ENCODE assay signal across 21 mouse cellular contexts in genomic region chr15:79905211-79905610, GRCm38 (mm10). TPM values are rescaled to one million over a fixed set of nuclear protein-coding genes. Genes with fewer than 3 reads are reported as not detected.
A peak's percentile ranks its signal among the peaks of the same experiment; 100 is the strongest.
DNase-seq lines count a peak whose midpoint lies in the region; TF ChIP-seq lines count a peak whose summit lies in the region.
"Had no signal": no experiment of that assay in that cellular context is flagged by ENCODE, and none has a peak within 500 bp of the region (broad histone marks: within the 10 kb centered on the region; RNA-seq: fewer than 3 reads in every experiment).

No protein-coding gene starts in this region.

- peak overlapping the region; percentile 98 for H3K27ac ChIP-seq in ES-E14 (ENCODE audit: insufficient read depth, low read depth, low read length, poor library complexity, severe bottlenecking)
- H3K27ac ChIP-seq: forebrain, embryonic 10.5 days; forebrain, embryonic 13.5 days; gastrocnemius, adult 2 months; hindbrain, embryonic 14.5 days; hindbrain, postnatal 0 days had no signal

- TF ChIP-seq CTCF in E14TG2a.4 (conservative IDR thresholded peaks at IDR 0.05; ENCODE audit: low read length) = no peak
- TF ChIP-seq CTCF in brain, embryonic 14.5 days (IDR thresholded peaks at IDR 0.05; ENCODE audit: borderline replicate concordance, extremely low read depth, insufficient read depth, insufficient read length) = no peak

- peak; percentile 8 for DNase-seq in embryo, embryonic 10 days (ENCODE audit: low spot score)
- DNase-seq in embryo, embryonic 11 days = no peak
- no peak for DNase-seq in ES-E14 (ENCODE audit: low read depth, low spot score)
- peak; percentile 14 for DNase-seq in brain, embryonic 14.5 days (ENCODE audit: low read depth)
- DNase-seq in thymus, postnatal 4 days = no peak
- no peak for DNase-seq in layer of hippocampus, adult 18-20 months (ENCODE audit: low spot score in 2 of 2)
- DNase-seq: adrenal gland, adult 8-10 months; adrenal gland, postnatal 25 days; cerebellum, adult 18-20 months; cerebellum, adult 9-10 months; cerebellum, postnatal 14 days; gastrocnemius, adult 2 months; gastrocnemius, postnatal 14 days; heart, adult 11 months had no signal

- in situ Hi-C loops in ES-E14 (cut with MboI; ENCODE audit: low sequenced_read_pairs in 2 of 2, unreplicated experiment in 2 of 2) = no loop called here

- H3K4me3 ChIP-seq in E14TG2a.4 (replicated peaks; ENCODE audit: low read length) (peak overlapping the region; percentile 69; the same call in 1 of the 2 replicates), ES-E14 (ENCODE audit: insufficient read depth in 1 of 2, low read depth in 1 of 2, low read length in 2 of 2, poor library complexity in 1 of 2, severe bottlenecking in 1 of 2) (0 out of 4 replicates have a peak overlapping the region, but pooled peaks of 1 of the 2 experiments have one; percentile 21)
- H3K4me3 ChIP-seq: forebrain, embryonic 10.5 days; forebrain, embryonic 13.5 days; gastrocnemius, adult 2 months had no signal

- no peaks in the 10 kb centered on the region for H3K27me3 ChIP-seq in E14TG2a.4 (ENCODE audit: insufficient read depth, low read length)
- H3K27me3 ChIP-seq: forebrain, embryonic 13.5 days; Patski had no signal

- H3K4me1 ChIP-seq in E14TG2a.4 (replicated peaks; ENCODE audit: low read depth, low read length) (peaks cover 78% of the 10 kb centered on the region), ES-E14 (ENCODE audit: control insufficient read depth in 2 of 2, insufficient read depth in 2 of 2, low read length in 2 of 2, poor library complexity in 1 of 2) (peaks cover 16 to 29% of the 10 kb centered on the region in 2 experiments)
- H3K4me1 ChIP-seq: forebrain, embryonic 13.5 days had no signal

- peak overlapping the region; percentile 49; the same call in 1 of the 2 replicates for H3K9ac ChIP-seq in ES-E14 (ENCODE audit: insufficient read depth, low read depth, low read length, poor library complexity, severe bottlenecking)
- H3K9ac ChIP-seq: forebrain, embryonic 13.5 days; hindbrain, embryonic 14.5 days had no signal

- no peak for TF ChIP-seq POLR2A in brain, embryonic 14.5 days (IDR thresholded peaks at IDR 0.05; ENCODE audit: borderline replicate concordance, extremely low read depth, insufficient read depth, insufficient read length, poor library complexity, severe bottlenecking)

- no peaks in the 10 kb centered on the region for H3K9me3 ChIP-seq in E14TG2a.4 (ENCODE audit: low read length)
- H3K9me3 ChIP-seq in ES-E14 (ENCODE audit: control insufficient read depth, insufficient read depth, low read depth, low read length) = no peaks in the 10 kb centered on the region
- H3K9me3 ChIP-seq: forebrain, embryonic 10.5 days; forebrain, embryonic 13.5 days; G1E had no signal

- H3K36me3 ChIP-seq in E14TG2a.4 (ENCODE audit: insufficient read depth, low read length) (peaks cover 71% of the 10 kb centered on the region), ES-E14 (ENCODE audit: control insufficient read depth, insufficient read depth, low read length, poor library complexity, severe bottlenecking) (peaks cover 23% of the 10 kb centered on the region)
- H3K36me3 ChIP-seq: forebrain, embryonic 10.5 days had no signal

TF ChIP-seq in ES-E14, 5 proteins besides CTCF, POLR2A, EP300 and RAD21:
- no peak for TF ChIP-seq MAFK (IDR thresholded peaks at IDR 0.05; ENCODE audit: insufficient read depth, low read depth, low read length)
- TF ChIP-seq ZNF384 (IDR thresholded peaks at IDR 0.05; ENCODE audit: low read depth, low read length) = no peak
- no peak for TF ChIP-seq CHD2 (IDR thresholded peaks at IDR 0.05; ENCODE audit: low read depth, low read length)
- no peak for TF ChIP-seq HCFC1 (IDR thresholded peaks at IDR 0.05; ENCODE audit: borderline replicate concordance, insufficient read depth, low read length)
- TF ChIP-seq ZC3H11A (IDR thresholded peaks at IDR 0.05; ENCODE audit: borderline replicate concordance, low read depth, low read length) = no peak

RNA-seq across cellular contexts. Expression of gene Apobec3, which starts 13.8 kb away (rescaled TPM):
- total RNA-seq in ES-E14 (2012; rRNA removed) = 39.9 and 42.4 TPM in 2 replicates
- 4.7 and 5.6 TPM in 2 replicates for polyA plus RNA-seq in brain, embryonic 14.5 days (2012; rRNA removed)
- 1 to 10 TPM; 4.3 to 4.4 TPM for total RNA-seq in layer of hippocampus, adult 18-20 months (2021)

Comparison
In these comparisons a context has a peak if more than half of its experiments do, and no peak if none do; other contexts are left out.
1. DNase-seq: peak in embryo, embryonic 10 days (single experiment) and brain, embryonic 14.5 days (single experiment); none in embryo, embryonic 11 days (single experiment), ES-E14 (single experiment), thymus, postnatal 4 days (single experiment) and layer of hippocampus, adult 18-20 months (0 of 2).